Mouse (Mus musculus): ENCODE results near the gene C8g.

DNA sequence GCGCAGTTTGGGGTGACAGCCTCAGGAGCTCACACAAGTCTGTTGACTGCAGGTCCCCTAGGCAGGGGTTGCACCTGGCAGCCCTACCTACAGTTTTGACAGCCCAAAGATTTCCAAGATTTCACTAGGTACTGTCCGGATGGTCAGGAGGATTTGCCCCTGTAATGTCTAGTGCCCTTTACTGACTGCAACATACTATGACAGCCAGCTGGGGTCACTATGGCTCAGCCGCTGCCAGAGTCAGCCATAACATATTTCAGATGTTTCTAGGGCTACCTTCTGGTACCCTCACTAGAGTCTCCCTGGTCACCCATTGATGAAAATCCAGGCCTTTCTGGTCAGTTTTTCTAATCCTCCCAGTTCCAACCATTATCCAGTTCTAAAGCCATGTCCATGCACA, 8.4 kb upstream of the C8g start:
- TF ChIP-seq POLR2A (IDR thresholded peaks at IDR 0.05; ENCODE audit: borderline replicate concordance, insufficient read depth, low read length): no peak
- TF ChIP-seq CTCF (IDR thresholded peaks at IDR 0.05; ENCODE audit: borderline replicate concordance, insufficient read depth, low read depth, low read length): peak; percentile 48; the same call in 1 of the 2 replicates
